Mouse (Mus musculus): ENCODE measurements around the gene Maml1.

DNA sequence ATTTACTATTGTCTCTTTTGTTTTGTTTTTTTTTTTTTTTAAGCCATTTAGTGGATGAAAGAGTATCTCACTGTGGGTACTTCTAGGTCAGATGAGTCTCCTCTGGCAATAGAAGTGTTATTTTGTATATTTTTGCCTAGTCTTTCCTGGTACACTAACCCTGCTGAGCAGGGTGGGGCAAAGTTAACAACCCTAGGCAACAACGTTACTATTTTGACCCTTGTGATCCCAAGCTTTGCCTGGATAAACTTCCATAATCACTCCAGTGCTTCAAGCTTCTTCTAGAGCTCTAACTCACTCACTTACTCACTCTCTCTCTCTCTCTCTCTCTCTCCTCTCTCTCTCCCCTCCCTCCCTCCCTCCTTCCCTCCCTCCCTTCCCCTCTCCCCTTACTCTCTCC, 44.0 kb upstream of the Maml1 start:
- TF ChIP-seq CTCF (IDR thresholded peaks at IDR 0.05; ENCODE audit: borderline replicate concordance, control insufficient read depth, extremely low read depth, insufficient read depth, low read length, poor library complexity) (no peak), POLR2A (IDR thresholded peaks at IDR 0.05; ENCODE audit: control insufficient read depth, extremely low read depth, insufficient read depth, low read length, poor library complexity) (no peak)

Data from thymus, adult 2 months (tissue).